Mouse (Mus musculus): Measurements from ENCODE around the gene Prr5l. TPM values are rescaled to one million over a fixed set of nuclear protein-coding genes. Genes with fewer than 3 reads are reported as not detected.

Gene Prr5l
- polyA plus RNA-seq, 1 experiment from 2014 or later, result 32.7 TPM

- no peaks in the 10 kb centered on the region; the same call in 1 of the 2 replicates for H3K4me1 ChIP-seq
- ATAC-seq (ENCODE audit: insufficient number of reproducible peaks, low FRiP score, low TSS enrichment, low read depth), result no peak
- 63% methylated on average over 6 of the region's 6 CpGs for WGBS
Measured at GRCm38 (mm10) chr2:101813581-101814271, 69.1 kb downstream of the Prr5l start.

GRCm38 (mm10) chr2:101811925-101812324 lies 70.9 kb downstream of the Prr5l start:
- Histone ChIP-seq H3K27ac (no peak overlapping the region), H3K4me1 (no peaks in the 10 kb centered on the region; the same call in 1 of the 2 replicates), H3K9ac (no peak overlapping the region), H3K27me3 (no peaks in the 10 kb centered on the region), H3K9me3 (no peaks in the 10 kb centered on the region), H3K4me2 (no peak overlapping the region), H3K36me3 (no peaks in the 10 kb centered on the region), H3K4me3 (no peak overlapping the region)
- 67% methylated on average over 3 of the region's 3 CpGs for WGBS
- ATAC-seq (ENCODE audit: insufficient number of reproducible peaks, low FRiP score, low TSS enrichment, low read depth), result no peak

More at GRCm38 (mm10) chr2:101813581-101814271, 69.1 kb downstream of the Prr5l start:
- Histone ChIP-seq H3K9ac (no peak overlapping the region), H3K4me3 (no peak overlapping the region), H3K4me2 (no peak overlapping the region), H3K9me3 (no peaks in the 10 kb centered on the region), H3K27me3 (no peaks in the 10 kb centered on the region), H3K27ac (no peak overlapping the region), H3K36me3 (no peaks in the 10 kb centered on the region)

GRCm38 (mm10) chr2:101810774-101811173 lies 72.1 kb downstream of the Prr5l start:
- no peaks in the 10 kb centered on the region for H3K27me3 ChIP-seq
- ATAC-seq (ENCODE audit: insufficient number of reproducible peaks, low FRiP score, low TSS enrichment, low read depth), result no peak
- WGBS, result 72% methylated on average over 8 of the region's 8 CpGs

GRCm38 (mm10) chr2:101809640-101810305 lies 73.1 kb downstream of the Prr5l start:
- H3K9me3 ChIP-seq, result no peaks in the 10 kb centered on the region
- no peak overlapping the region for H3K27ac ChIP-seq
- no peak overlapping the region for H3K9ac ChIP-seq
- no peaks in the 10 kb centered on the region for H3K27me3 ChIP-seq
- no peak overlapping the region for H3K4me2 ChIP-seq
- WGBS, result 81% methylated on average over 6 of the region's 6 CpGs
- no peaks in the 10 kb centered on the region for H3K4me1 ChIP-seq
- H3K36me3 ChIP-seq, result no peaks in the 10 kb centered on the region
- H3K4me3 ChIP-seq, result no peak overlapping the region
- no peak for ATAC-seq (ENCODE audit: insufficient number of reproducible peaks, low FRiP score, low TSS enrichment, low read depth)

More at GRCm38 (mm10) chr2:101810774-101811173, 72.1 kb downstream of the Prr5l start:
- no peak overlapping the region for H3K4me2 ChIP-seq
- H3K27ac ChIP-seq, result no peak overlapping the region
- no peaks in the 10 kb centered on the region for H3K36me3 ChIP-seq
- H3K9me3 ChIP-seq, result no peaks in the 10 kb centered on the region
- H3K4me3 ChIP-seq, result no peak overlapping the region
- H3K4me1 ChIP-seq, result no peaks in the 10 kb centered on the region; the same call in 1 of the 2 replicates
- H3K9ac ChIP-seq, result no peak overlapping the region

- no peaks in the 10 kb centered on the region for H3K27me3 ChIP-seq
- WGBS, result 56% methylated on average over 5 of the region's 5 CpGs
Measured at GRCm38 (mm10) chr2:101807756-101808155, 75.1 kb downstream of the Prr5l start.

GRCm38 (mm10) chr2:101802240-101802639 lies 80.6 kb downstream of the Prr5l start:
- Histone ChIP-seq H3K9ac (no peak overlapping the region), H3K4me3 (no peak overlapping the region), H3K27ac (no peak overlapping the region), H3K36me3 (no peaks in the 10 kb centered on the region), H3K27me3 (no peaks in the 10 kb centered on the region), H3K4me1 (no peaks in the 10 kb centered on the region), H3K9me3 (no peaks in the 10 kb centered on the region), H3K4me2 (no peak overlapping the region)
- 75% methylated on average over 6 of the region's 6 CpGs for WGBS
- no peak for ATAC-seq (ENCODE audit: insufficient number of reproducible peaks, low FRiP score, low TSS enrichment, low read depth)

More at GRCm38 (mm10) chr2:101807756-101808155, 75.1 kb downstream of the Prr5l start:
- Histone ChIP-seq H3K9me3 (no peaks in the 10 kb centered on the region), H3K4me2 (no peak overlapping the region), H3K9ac (no peak overlapping the region), H3K4me1 (no peaks in the 10 kb centered on the region), H3K4me3 (no peak overlapping the region), H3K27ac (no peak overlapping the region), H3K36me3 (no peaks in the 10 kb centered on the region)
- ATAC-seq (ENCODE audit: insufficient number of reproducible peaks, low FRiP score, low TSS enrichment, low read depth), result no peak

- WGBS, result under 1% methylated on average over 19 of the region's 19 CpGs
- Histone ChIP-seq H3K27ac (peak overlapping the region; percentile 89), H3K9ac (peak overlapping the region; percentile 67), H3K4me1 (peaks cover 23% of the 10 kb centered on the region), H3K9me3 (no peaks in the 10 kb centered on the region), H3K27me3 (no peaks in the 10 kb centered on the region), H3K36me3 (no peaks in the 10 kb centered on the region), H3K4me2 (peak overlapping the region; percentile 93), H3K4me3 (peak overlapping the region; percentile 65)
- ATAC-seq (ENCODE audit: insufficient number of reproducible peaks, low FRiP score, low TSS enrichment, low read depth), result no peak
Measured at GRCm38 (mm10) chr2:101797901-101798250, 85.0 kb downstream of the Prr5l start.

GRCm38 (mm10) chr2:101797166-101797900 lies 85.5 kb downstream of the Prr5l start:
- WGBS, result under 1% methylated on average over 49 of the region's 49 CpGs
- Histone ChIP-seq H3K4me3 (peak overlapping the region; percentile 65), H3K9ac (peak overlapping the region; percentile 67), H3K4me2 (peak overlapping the region; percentile 93), H3K27ac (peak overlapping the region; percentile 89), H3K4me1 (peaks cover 27% of the 10 kb centered on the region), H3K36me3 (no peaks in the 10 kb centered on the region), H3K9me3 (no peaks in the 10 kb centered on the region), H3K27me3 (no peaks in the 10 kb centered on the region)
- ATAC-seq (ENCODE audit: insufficient number of reproducible peaks, low FRiP score, low TSS enrichment, low read depth), result peak; percentile 42

GRCm38 (mm10) chr2:101796287-101797115 lies 86.3 kb downstream of the Prr5l start:
- Histone ChIP-seq H3K9ac (peak overlapping the region; percentile 67), H3K9me3 (no peaks in the 10 kb centered on the region), H3K4me2 (peak overlapping the region; percentile 93), H3K4me1 (peaks cover 30% of the 10 kb centered on the region), H3K27me3 (no peaks in the 10 kb centered on the region), H3K36me3 (no peaks in the 10 kb centered on the region; the same call in 1 of the 2 replicates), H3K4me3 (peak overlapping the region; percentile 65), H3K27ac (peak overlapping the region; percentile 89)
- ATAC-seq (ENCODE audit: insufficient number of reproducible peaks, low FRiP score, low TSS enrichment, low read depth), result peak; percentile 53; the same call in 1 of the 2 replicates
- under 1% methylated on average over 55 of the region's 55 CpGs for WGBS

- Histone ChIP-seq H3K27me3 (no peaks in the 10 kb centered on the region), H3K27ac (no peak overlapping the region), H3K9ac (no peak overlapping the region), H3K4me3 (no peak overlapping the region), H3K4me1 (peaks cover 29% of the 10 kb centered on the region), H3K9me3 (no peaks in the 10 kb centered on the region), H3K4me2 (no peak overlapping the region), H3K36me3 (no peaks in the 10 kb centered on the region; the same call in 1 of the 2 replicates)
- no peak for ATAC-seq (ENCODE audit: insufficient number of reproducible peaks, low FRiP score, low TSS enrichment, low read depth)
- WGBS, result 71% methylated on average over 4 of the region's 4 CpGs
Measured at GRCm38 (mm10) chr2:101792130-101792529, 90.7 kb downstream of the Prr5l start.

GRCm38 (mm10) chr2:101783255-101783654 lies 99.6 kb downstream of the Prr5l start:
- H3K4me3 ChIP-seq, result no peak overlapping the region
- no peak for ATAC-seq (ENCODE audit: insufficient number of reproducible peaks, low FRiP score, low TSS enrichment, low read depth)
- no peaks in the 10 kb centered on the region for H3K36me3 ChIP-seq
- no peak overlapping the region for H3K9ac ChIP-seq
- no peaks in the 10 kb centered on the region for H3K9me3 ChIP-seq
- 67% methylated on average over 5 of the region's 5 CpGs for WGBS
- H3K4me1 ChIP-seq, result no peaks in the 10 kb centered on the region
- no peak overlapping the region for H3K4me2 ChIP-seq
- no peak overlapping the region for H3K27ac ChIP-seq
- H3K27me3 ChIP-seq, result no peaks in the 10 kb centered on the region
